Mouse (Mus musculus) forebrain, embryonic 15.5 days (tissue): ENCODE results near the gene Usp27x. TPM values are rescaled to one million over a fixed set of nuclear protein-coding genes. Genes with fewer than 3 reads are reported as not detected.
A peak's percentile ranks its signal among the peaks of the same experiment; 100 is the strongest.

Experiments used
- ATAC-seq: fragments of 200-750 bp; cut with Nextera tagmentation; replicated peaks from 2 replicates; pipeline ENCODE4 v1.8.0; 2017; ENCODE audit warnings: mild to moderate bottlenecking, moderate TSS enrichment, moderate library complexity
- H3K27ac ChIP-seq: fragments of 300-500 bp; sonication (generic); replicated peaks from 2 replicates; pipeline ENCODE4 v1.5.1; 2015; ENCODE audit warnings: mild to moderate bottlenecking, inconsistent platforms
- H3K27me3 ChIP-seq: fragments of 300-500 bp; sonication (generic); 2 replicates; pipeline ENCODE4 v1.6.1; 2015; ENCODE audit warnings: inconsistent platforms
- H3K36me3 ChIP-seq: fragments of 300-500 bp; sonication (generic); 2 replicates; pipeline ENCODE4 v1.6.1; 2015; ENCODE audit warnings: mild to moderate bottlenecking, inconsistent platforms
- H3K4me1 ChIP-seq: fragments of 300-500 bp; sonication (generic); 2 replicates; pipeline ENCODE4 v1.6.1; 2015; ENCODE audit warnings: inconsistent platforms
- H3K4me2 ChIP-seq: fragments of 300-500 bp; sonication (generic); replicated peaks from 2 replicates; pipeline ENCODE4 v1.6.1; 2015; ENCODE audit warnings: mild to moderate bottlenecking, inconsistent platforms
- H3K4me3 ChIP-seq: fragments of 300-500 bp; sonication (generic); 2 replicates; pipeline ENCODE4 v1.5.1; 2015; ENCODE audit warnings: mild to moderate bottlenecking, inconsistent platforms
- H3K9ac ChIP-seq: fragments of 300-500 bp; sonication (generic); replicated peaks from 2 replicates; pipeline ENCODE4 v1.6.1; 2015; ENCODE audit warnings: mild to moderate bottlenecking, inconsistent platforms
- H3K9me3 ChIP-seq: fragments of 300-500 bp; sonication (generic); 2 replicates; pipeline ENCODE4 v1.6.1; 2016; ENCODE audit warnings: inconsistent platforms
- whole genome bisulfite sequencing: fragments of 180-500 bp; shearing (Covaris S2); methylation state at CpG from one replicate; pipeline ENCODE4 v1.1.7; 2015; ENCODE audit warnings: mixed read lengths; 5-methylcytosine and 5-hydroxymethylcytosine counted together
- polyA plus RNA-seq: library from polyadenylated mRNA; unstranded; fragments of >200 nt; fragmentation: Nextera tagmentation; extraction: Ambion mirVana; gene quantifications from 2 replicates; pipeline ENCODE4 v1.2.1, GENCODE M21; 2015

Gene Usp27x
- polyA plus RNA-seq: 1.7 and 1.9 TPM in 2 replicates

- H3K9me3 ChIP-seq: no peaks in the 10 kb centered on the region
- WGBS: 24% methylated on average over 44 of the region's 51 CpGs
- peak; percentile 90 for ATAC-seq
These were observed at the start of gene Usp27x for GRCm38 (mm10) chrX:7375716-7376480. Gene Usp27x (minus strand): TSS chrX:7375830.

GRCm38 (mm10) chrX:7422691-7423111, 47.1 kb upstream of the Usp27x start:
- Histone ChIP-seq H3K9me3 (no peaks in the 10 kb centered on the region), H3K27me3 (no peaks in the 10 kb centered on the region), H3K36me3 (no peaks in the 10 kb centered on the region), H3K27ac (no peak overlapping the region), H3K4me1 (no peaks in the 10 kb centered on the region; the same call in 1 of the 2 replicates), H3K4me3 (peak overlapping the region; percentile 44), H3K9ac (peak overlapping the region; percentile 27; the same call in 1 of the 2 replicates), H3K4me2 (peak overlapping the region; percentile 58)
- 29% methylated on average over 26 of the region's 26 CpGs for WGBS
- peak; percentile 63 for ATAC-seq

More at GRCm38 (mm10) chrX:7375716-7376480, at the start of gene Usp27x:
- peak within 1 kb of the TSS; percentile 61 for H3K9ac ChIP-seq
- H3K36me3 ChIP-seq: no peaks in the 10 kb centered on the region
- peak within 1 kb of the TSS; percentile 61 for H3K4me3 ChIP-seq
- H3K4me2 ChIP-seq: peak within 1 kb of the TSS; percentile 75
- peak within 1 kb of the TSS; percentile 93 for H3K27ac ChIP-seq
- no peaks in the 10 kb centered on the region for H3K27me3 ChIP-seq
- peaks cover 13% of the 10 kb centered on the region; the same call in 1 of the 2 replicates for H3K4me1 ChIP-seq

GRCm38 (mm10) chrX:7422166-7422565, 46.5 kb upstream of the Usp27x start:
- Histone ChIP-seq H3K27ac (no peak overlapping the region), H3K4me2 (peak overlapping the region; percentile 58), H3K4me3 (peak overlapping the region; percentile 44), H3K4me1 (peaks cover 1% of the 10 kb centered on the region), H3K36me3 (no peaks in the 10 kb centered on the region), H3K27me3 (no peaks in the 10 kb centered on the region), H3K9me3 (no peaks in the 10 kb centered on the region), H3K9ac (0 out of 2 replicates have a peak overlapping the region, but pooled peaks have one; percentile 27)
- 78% methylated on average over 6 of the region's 6 CpGs for WGBS
- ATAC-seq: no peak

GRCm38 (mm10) chrX:7421016-7421415, 45.4 kb upstream of the Usp27x start:
- peak; percentile 53 for ATAC-seq
- Histone ChIP-seq H3K9me3 (no peaks in the 10 kb centered on the region), H3K27me3 (no peaks in the 10 kb centered on the region), H3K36me3 (no peaks in the 10 kb centered on the region), H3K4me1 (peaks cover 8% of the 10 kb centered on the region), H3K27ac (no peak overlapping the region), H3K9ac (no peak overlapping the region), H3K4me2 (no peak overlapping the region), H3K4me3 (no peak overlapping the region)
- 25% methylated on average over 3 of the region's 3 CpGs for WGBS

- no peak overlapping the region for H3K4me3 ChIP-seq
- H3K4me2 ChIP-seq: peak overlapping the region; percentile 24
- ATAC-seq: peak; percentile 90
- H3K9ac ChIP-seq: no peak overlapping the region
- H3K27ac ChIP-seq: peak overlapping the region; percentile 68
- H3K9me3 ChIP-seq: no peaks in the 10 kb centered on the region
- H3K36me3 ChIP-seq: no peaks in the 10 kb centered on the region
- H3K27me3 ChIP-seq: no peaks in the 10 kb centered on the region
- H3K4me1 ChIP-seq: peaks cover 8% of the 10 kb centered on the region
- 32% methylated on average over 12 of the region's 12 CpGs for WGBS
These were observed 40.7 kb upstream of the Usp27x start for GRCm38 (mm10) chrX:7416178-7416871.

GRCm38 (mm10) chrX:7415308-7415707, 39.7 kb upstream of the Usp27x start:
- no peaks in the 10 kb centered on the region for H3K27me3 ChIP-seq
- WGBS: 90% methylated on average over 6 of the region's 6 CpGs
- no peak overlapping the region for H3K4me2 ChIP-seq
- no peak for ATAC-seq
- H3K4me3 ChIP-seq: no peak overlapping the region
- no peaks in the 10 kb centered on the region for H3K9me3 ChIP-seq
- H3K4me1 ChIP-seq: peaks cover 8% of the 10 kb centered on the region
- no peak overlapping the region for H3K9ac ChIP-seq
- H3K27ac ChIP-seq: no peak overlapping the region
- no peaks in the 10 kb centered on the region for H3K36me3 ChIP-seq

- Histone ChIP-seq H3K9me3 (no peaks in the 10 kb centered on the region), H3K4me1 (peaks cover 8% of the 10 kb centered on the region), H3K4me3 (no peak overlapping the region), H3K36me3 (no peaks in the 10 kb centered on the region), H3K27me3 (no peaks in the 10 kb centered on the region), H3K27ac (no peak overlapping the region), H3K4me2 (no peak overlapping the region), H3K9ac (no peak overlapping the region)
- ATAC-seq: no peak
- WGBS: 85% methylated on average over 16 of the region's 16 CpGs
These were observed 36.8 kb upstream of the Usp27x start for GRCm38 (mm10) chrX:7412239-7413033.

- peaks cover 13% of the 10 kb centered on the region; the same call in 1 of the 2 replicates for H3K4me1 ChIP-seq
- no peaks in the 10 kb centered on the region for H3K27me3 ChIP-seq
- H3K36me3 ChIP-seq: no peaks in the 10 kb centered on the region
- 49% methylated on average over 4 of the region's 4 CpGs for WGBS
- peak overlapping the region; percentile 61 for H3K4me3 ChIP-seq
- H3K4me2 ChIP-seq: peak overlapping the region; percentile 75
- H3K27ac ChIP-seq: peak overlapping the region; percentile 93
- H3K9me3 ChIP-seq: no peaks in the 10 kb centered on the region
- H3K9ac ChIP-seq: peak overlapping the region; percentile 61
- peak; percentile 14; the same call in 1 of the 2 replicates for ATAC-seq
These were observed 956 bp upstream of the Usp27x start for GRCm38 (mm10) chrX:7376586-7376985.

GRCm38 (mm10) chrX:7375322-7375715, 311 bp downstream of the Usp27x start:
- Histone ChIP-seq H3K36me3 (no peaks in the 10 kb centered on the region), H3K9me3 (no peaks in the 10 kb centered on the region), H3K9ac (peak overlapping the region; percentile 61), H3K27me3 (no peaks in the 10 kb centered on the region), H3K4me3 (peak overlapping the region; percentile 61), H3K4me1 (peaks cover 13% of the 10 kb centered on the region; the same call in 1 of the 2 replicates), H3K4me2 (peak overlapping the region; percentile 75), H3K27ac (peak overlapping the region; percentile 93)
- WGBS: 17% methylated on average over 20 of the region's 40 CpGs
- ATAC-seq: peak; percentile 33

- 46% methylated on average over 2 of the region's 2 CpGs for WGBS
These were observed 50.2 kb downstream of the Usp27x start for GRCm38 (mm10) chrX:7325455-7325854.

GRCm38 (mm10) chrX:7322288-7322687, 53.3 kb downstream of the Usp27x start:
- no peaks in the 10 kb centered on the region for H3K36me3 ChIP-seq
- no peaks in the 10 kb centered on the region for H3K4me1 ChIP-seq
- no peak overlapping the region for H3K9ac ChIP-seq
- no peaks in the 10 kb centered on the region for H3K27me3 ChIP-seq
- H3K9me3 ChIP-seq: no peaks in the 10 kb centered on the region
- no peak for ATAC-seq
- 21% methylated on average over 7 of the region's 7 CpGs for WGBS
- H3K4me3 ChIP-seq: no peak overlapping the region
- H3K4me2 ChIP-seq: no peak overlapping the region
- H3K27ac ChIP-seq: no peak overlapping the region

More at GRCm38 (mm10) chrX:7325455-7325854, 50.2 kb downstream of the Usp27x start:
- Histone ChIP-seq H3K9ac (no peak overlapping the region), H3K27me3 (no peaks in the 10 kb centered on the region), H3K4me1 (no peaks in the 10 kb centered on the region), H3K4me2 (no peak overlapping the region), H3K9me3 (no peaks in the 10 kb centered on the region), H3K36me3 (no peaks in the 10 kb centered on the region), H3K4me3 (no peak overlapping the region), H3K27ac (no peak overlapping the region)
- ATAC-seq: no peak
